Mouse (Mus musculus) MEL (cell line): ENCODE measurements at regions not wholly inside any gene's neighbourhood (a gene's known extent, or its start where the extent isn't known, plus 50 kb on each side); places are given as distances from the start of the nearest gene placed in this dataset.

ENCODE experiments used
- DNase-seq: peaks from one replicate; pipeline ENCODE4 v3.0.0; 2011; ENCODE audit warnings: low read depth, low spot score
- H3K27ac ChIP-seq: 2 replicates; pipeline ENCODE4 v1.5.1; 2012; ENCODE audit warnings: low read depth, mild to moderate bottlenecking, control low read depth, low read length, moderate library complexity; ENCODE audit not compliant: control insufficient read depth
- H3K27me3 ChIP-seq, 2 experiments: fragments of 150-350 bp in 1 of 2; sonication (generic) in 1 of 2; 2 replicates each; pipeline ENCODE4 v1.6.1; 2012; ENCODE audit warnings: low read length in 2 of 2, mild to moderate bottlenecking in 2 of 2, improper control_type of control experiment in 1 of 2, moderate library complexity in 1 of 2; ENCODE audit not compliant: insufficient read depth in 2 of 2, control insufficient read depth in 1 of 2
- H3K36me3 ChIP-seq, 2 experiments: 2 replicates each; pipeline ENCODE4 v1.6.1; 2012 to 2014; ENCODE audit warnings: low read length in 2 of 2, improper control_type of control experiment in 1 of 2, inconsistent platforms in 1 of 2, mild to moderate bottlenecking in 1 of 2; ENCODE audit not compliant: insufficient read depth in 2 of 2, control insufficient read depth in 1 of 2
- H3K4me1 ChIP-seq, 2 experiments: fragments of 150-350 bp in 1 of 2; sonication (generic) in 1 of 2; 2 replicates each; pipeline ENCODE4 v1.6.1; 2012; ENCODE audit warnings: low read length in 2 of 2, improper control_type of control experiment in 1 of 2, mild to moderate bottlenecking in 1 of 2; ENCODE audit not compliant: insufficient read depth in 2 of 2, control insufficient read depth in 1 of 2
- H3K4me3 ChIP-seq, 2 experiments: fragments of 150-350 bp in 1 of 2; sonication (generic) in 1 of 2; 2 replicates each; pipeline ENCODE4 v1.5.1; 2012; ENCODE audit warnings: low read depth in 2 of 2, low read length in 2 of 2, mild to moderate bottlenecking in 2 of 2, moderate library complexity in 2 of 2, control low read depth in 1 of 2, improper control_type of control experiment in 1 of 2; ENCODE audit not compliant: control insufficient read depth in 1 of 2, insufficient read depth in 1 of 2
- H3K79me2 ChIP-seq: 2 replicates; pipeline ENCODE4 v1.6.1; 2012; ENCODE audit warnings: mild to moderate bottlenecking, low read length, moderate library complexity; ENCODE audit not compliant: control insufficient read depth, poor library complexity, insufficient read depth
- H3K9ac ChIP-seq: 2 replicates; pipeline ENCODE4 v1.6.1; 2012; ENCODE audit warnings: low read depth, mild to moderate bottlenecking, control low read depth, low read length, moderate library complexity; ENCODE audit not compliant: control insufficient read depth, poor library complexity, severe bottlenecking
- H3K9me3 ChIP-seq: fragments of 150-350 bp; sonication (generic); replicated peaks from 2 replicates; pipeline ENCODE4 v1.6.1; 2012; ENCODE audit warnings: mild to moderate bottlenecking, low read length, improper control_type of control experiment, moderate library complexity; ENCODE audit not compliant: insufficient read depth
- BHLHE40 ChIP-seq: IDR thresholded peaks from 2 replicates; pipeline ENCODE4 v1.6.1; 2012; ENCODE audit warnings: low read depth, mild to moderate bottlenecking, inconsistent platforms, low read length, improper control_type of control experiment, borderline replicate concordance
- CTCF ChIP-seq, 3 experiments: IDR thresholded peaks in 2 of 3; conservative IDR thresholded peaks in 1 of 3; 2 replicates each; pipeline ENCODE4 v1.5.1; 2011 to 2012; ENCODE audit warnings: low read length in 3 of 3, low read depth in 2 of 3, mild to moderate bottlenecking in 2 of 3, improper control_type of control experiment in 1 of 3, inconsistent platforms in 1 of 3, mixed read lengths in 1 of 3, moderate library complexity in 1 of 3; ENCODE audit not compliant: control insufficient read depth in 1 of 3, insufficient read depth in 1 of 3, poor library complexity in 1 of 3, severe bottlenecking in 1 of 3
- E2F4 ChIP-seq: IDR thresholded peaks from 2 replicates; pipeline ENCODE4 v1.6.1; 2011; ENCODE audit warnings: low read depth, low read length, improper control_type of control experiment, borderline replicate concordance
- ELF1 ChIP-seq: IDR thresholded peaks from 2 replicates; pipeline ENCODE4 v1.6.1; 2014; ENCODE audit warnings: low read depth, mild to moderate bottlenecking, inconsistent platforms, low read length, improper control_type of control experiment, moderate library complexity
- EP300 ChIP-seq, 2 experiments: IDR thresholded peaks; 2 replicates each; pipeline ENCODE4 v1.6.1; 2011; ENCODE audit warnings: improper control_type of control experiment in 2 of 2, low read length in 2 of 2, low read depth in 1 of 2, mild to moderate bottlenecking in 1 of 2
- ETS1 ChIP-seq: IDR thresholded peaks from 2 replicates; pipeline ENCODE4 v1.6.1; 2012; ENCODE audit warnings: low read depth, mild to moderate bottlenecking, inconsistent platforms, low read length, improper control_type of control experiment, moderate library complexity
- MAZ ChIP-seq: IDR thresholded peaks from 2 replicates; pipeline ENCODE4 v1.6.1; 2012; ENCODE audit warnings: low read depth, mild to moderate bottlenecking, inconsistent platforms, low read length, improper control_type of control experiment
- MEF2A ChIP-seq: IDR thresholded peaks from 2 replicates; pipeline ENCODE4 v1.6.1; 2014; ENCODE audit warnings: low read depth, mild to moderate bottlenecking, inconsistent platforms, low read length, improper control_type of control experiment; ENCODE audit not compliant: poor library complexity, insufficient replicate concordance, severe bottlenecking; ENCODE audit errors: extremely low read depth
- POLR2A ChIP-seq, 2 experiments: IDR thresholded peaks; 2 replicates each; pipeline ENCODE4 v1.6.1; 2011 to 2012; ENCODE audit warnings: low read length in 2 of 2, mild to moderate bottlenecking in 2 of 2, control low read depth in 1 of 2, improper control_type of control experiment in 1 of 2, low read depth in 1 of 2, moderate library complexity in 1 of 2; ENCODE audit not compliant: control insufficient read depth in 1 of 2, insufficient read depth in 1 of 2, poor library complexity in 1 of 2
- RAD21 ChIP-seq: IDR thresholded peaks from 2 replicates; pipeline ENCODE4 v1.6.1; 2011; ENCODE audit warnings: mild to moderate bottlenecking, low read depth, low read length, improper control_type of control experiment
- RCOR1 ChIP-seq: IDR thresholded peaks from 2 replicates; pipeline ENCODE4 v1.6.1; 2012; ENCODE audit warnings: low read depth, mild to moderate bottlenecking, inconsistent platforms, low read length, improper control_type of control experiment
- SMC3 ChIP-seq: IDR thresholded peaks from 2 replicates; pipeline ENCODE4 v1.6.1; 2011; ENCODE audit warnings: low read depth, low read length, improper control_type of control experiment
- TBP ChIP-seq: IDR thresholded peaks from 2 replicates; pipeline ENCODE4 v1.8.0; 2011; ENCODE audit warnings: low read depth, low read length, improper control_type of control experiment
- TCF12 ChIP-seq: IDR thresholded peaks from 2 replicates; pipeline ENCODE4 v1.6.1; 2014; ENCODE audit warnings: low read depth, mild to moderate bottlenecking, inconsistent platforms, low read length, improper control_type of control experiment, moderate library complexity
- USF1 ChIP-seq: IDR thresholded peaks from 2 replicates; pipeline ENCODE4 v1.6.1; 2014; ENCODE audit warnings: low read depth, mild to moderate bottlenecking, inconsistent platforms, low read length, improper control_type of control experiment, moderate library complexity
- ZKSCAN1 ChIP-seq: IDR thresholded peaks from 2 replicates; pipeline ENCODE4 v1.6.1; 2012; ENCODE audit warnings: low read depth, mild to moderate bottlenecking, inconsistent platforms, low read length, improper control_type of control experiment, moderate library complexity
- ZMIZ1 ChIP-seq: IDR thresholded peaks from 2 replicates; pipeline ENCODE4 v1.6.1; 2012; ENCODE audit warnings: low read depth, mild to moderate bottlenecking, inconsistent platforms, low read length, improper control_type of control experiment, moderate library complexity

DNA sequence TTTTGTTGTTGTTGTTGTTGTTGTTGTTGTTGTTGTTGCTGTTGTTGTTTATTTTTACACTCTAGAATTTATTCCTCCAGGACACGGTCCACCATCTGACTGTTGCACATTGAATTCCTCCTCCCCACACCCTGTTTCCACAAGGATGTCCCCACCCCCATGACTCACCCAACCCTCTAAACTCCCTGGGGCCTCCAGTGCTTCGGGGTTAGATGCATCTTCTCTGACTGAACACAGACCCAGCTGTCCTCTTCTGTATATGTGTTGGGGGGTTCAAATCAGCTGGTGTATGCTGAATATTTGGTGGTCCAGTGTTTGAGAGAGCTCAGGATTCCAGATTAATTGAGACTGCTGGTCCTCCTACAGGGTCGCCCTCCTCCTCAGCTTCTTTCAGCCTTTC is 335.0 kb upstream of the Gpc6 start:
- TF ChIP-seq ELF1 = no peak
- TF ChIP-seq MEF2A = no peak
- TF ChIP-seq MAZ = no peak
- TF ChIP-seq RAD21 = no peak
- TF ChIP-seq TCF12 = no peak
- no peak for TF ChIP-seq E2F4
- no peak for TF ChIP-seq EP300 (IDR thresholded peaks at IDR 0.05; ENCODE audit: low read depth in 1 of 2, low read length in 2 of 2)
- TF ChIP-seq SMC3 = no peak
- no peak for TF ChIP-seq CTCF (IDR thresholded peaks at IDR 0.05 in 2 of 3, conservative IDR thresholded peaks at IDR 0.05 in 1 of 3; ENCODE audit: control insufficient read depth in 1 of 3, insufficient read depth in 1 of 3, low read depth in 2 of 3, low read length in 3 of 3, poor library complexity in 1 of 3, severe bottlenecking in 1 of 3)
- no peak for TF ChIP-seq ETS1
- TF ChIP-seq BHLHE40 = no peak
- TF ChIP-seq POLR2A (IDR thresholded peaks at IDR 0.05; ENCODE audit: control insufficient read depth in 1 of 2, insufficient read depth in 1 of 2, low read depth in 1 of 2, low read length in 2 of 2, poor library complexity in 1 of 2) = no peak
- TF ChIP-seq ZMIZ1 = no peak
- Histone ChIP-seq H3K9ac (no peak overlapping the region), H3K4me1 (no peaks in the 10 kb centered on the region), H3K36me3 (no peaks in the 10 kb centered on the region), H3K4me3 (no peak overlapping the region), H3K9me3 (no peaks in the 10 kb centered on the region), H3K27me3 (no peaks in the 10 kb centered on the region), H3K79me2 (no peaks in the 10 kb centered on the region), H3K27ac (no peak overlapping the region)
- DNase-seq = no peak

DNA sequence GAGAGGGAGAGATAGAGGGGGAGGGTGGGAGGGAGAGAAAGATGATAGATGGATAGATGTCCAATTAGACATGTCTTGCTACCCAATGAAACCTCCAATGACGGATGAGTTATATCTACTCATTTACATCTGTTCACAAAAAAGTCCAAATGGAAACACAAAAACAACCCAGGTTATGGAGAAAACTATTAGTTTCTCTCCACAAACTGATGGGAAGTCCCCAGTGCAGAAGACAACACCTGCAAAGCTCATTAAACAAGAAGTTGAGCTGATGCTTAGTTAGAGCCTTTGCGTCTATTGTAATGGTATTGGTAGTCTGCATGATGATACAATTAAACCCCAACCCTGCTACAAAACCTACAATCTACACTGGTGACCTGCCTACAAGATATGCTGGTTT is 317.0 kb upstream of the Gpc6 start:
- no peaks in the 10 kb centered on the region for H3K4me1 ChIP-seq
- TF ChIP-seq ZKSCAN1 (no peak), MAZ (no peak), TBP (no peak)
- no peak for DNase-seq
- H3K4me3 ChIP-seq = no peak overlapping the region
- H3K9ac ChIP-seq = no peak overlapping the region
- no peaks in the 10 kb centered on the region for H3K79me2 ChIP-seq
- no peaks in the 10 kb centered on the region for H3K36me3 ChIP-seq
- no peak overlapping the region for H3K27ac ChIP-seq
- H3K27me3 ChIP-seq = no peaks in the 10 kb centered on the region
- no peaks in the 10 kb centered on the region for H3K9me3 ChIP-seq

DNA sequence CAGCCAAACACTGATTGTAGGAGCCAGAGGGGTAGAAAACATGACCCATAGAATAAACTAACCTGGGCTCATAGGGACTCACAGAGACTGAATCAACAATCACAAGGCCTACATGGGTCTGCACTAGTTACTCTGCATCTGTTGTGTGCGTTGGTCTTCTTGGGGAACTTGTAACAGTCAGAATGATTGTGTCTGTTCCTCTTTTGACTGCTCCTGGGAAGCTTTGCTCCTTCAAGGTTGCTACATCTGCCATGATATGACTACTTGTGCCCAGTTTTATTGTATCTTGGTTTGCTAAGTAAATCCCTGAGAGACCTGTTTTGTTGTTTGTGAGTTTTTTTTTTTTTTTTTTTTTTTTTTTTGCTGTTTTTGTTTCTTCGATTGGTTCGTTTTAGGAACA is 313.9 kb upstream of the Gpc6 start:
- Histone ChIP-seq H3K79me2 (no peaks in the 10 kb centered on the region), H3K27me3 (no peaks in the 10 kb centered on the region), H3K9ac (no peak overlapping the region), H3K9me3 (no peaks in the 10 kb centered on the region), H3K4me1 (no peaks in the 10 kb centered on the region), H3K36me3 (no peaks in the 10 kb centered on the region), H3K27ac (no peak overlapping the region), H3K4me3 (no peak overlapping the region)
- TF ChIP-seq USF1 (no peak), SMC3 (no peak), RCOR1 (no peak), CTCF (IDR thresholded peaks at IDR 0.05 in 2 of 3, conservative IDR thresholded peaks at IDR 0.05 in 1 of 3; ENCODE audit: control insufficient read depth in 1 of 3, insufficient read depth in 1 of 3, low read depth in 2 of 3, low read length in 3 of 3, poor library complexity in 1 of 3, severe bottlenecking in 1 of 3) (no peak)
- no peak for DNase-seq
